Mouse (Mus musculus): ENCODE measurements at regions not wholly inside any gene's neighbourhood (a gene's known extent, or its start where the extent isn't known, plus 50 kb on each side); places are given as distances from the start of the nearest gene placed in this dataset.

- DNase-seq: no peak
Observed at GRCm38 (mm10) chr2:64860113-64860512, 164.7 kb downstream of the Grb14 start.

- peak; percentile 79 for DNase-seq
Observed at GRCm38 (mm10) chr2:64853918-64854317, 170.9 kb downstream of the Grb14 start.

- no peak for DNase-seq
Observed at GRCm38 (mm10) chr2:64852913-64853312, 171.9 kb downstream of the Grb14 start.

- no peak for DNase-seq
Observed at GRCm38 (mm10) chr2:64851096-64851495, 173.7 kb downstream of the Grb14 start.

GRCm38 (mm10) chr2:64850656-64851055 lies 174.1 kb downstream of the Grb14 start:
- no peak for DNase-seq

GRCm38 (mm10) chr2:64824494-64824893 lies 200.3 kb downstream of the Grb14 start:
- DNase-seq: no peak

GRCm38 (mm10) chr2:64823905-64824304 lies 200.9 kb downstream of the Grb14 start:
- no peak for DNase-seq

GRCm38 (mm10) chr2:64823074-64823473 lies 201.7 kb downstream of the Grb14 start:
- DNase-seq: no peak

- no peak for DNase-seq
Observed at GRCm38 (mm10) chr2:64818159-64818558, 206.6 kb downstream of the Grb14 start.

Data from layer of hippocampus, adult 9-11 months (tissue).